Mouse (Mus musculus): Measurements from ENCODE around the gene Gdf3.

DNA sequence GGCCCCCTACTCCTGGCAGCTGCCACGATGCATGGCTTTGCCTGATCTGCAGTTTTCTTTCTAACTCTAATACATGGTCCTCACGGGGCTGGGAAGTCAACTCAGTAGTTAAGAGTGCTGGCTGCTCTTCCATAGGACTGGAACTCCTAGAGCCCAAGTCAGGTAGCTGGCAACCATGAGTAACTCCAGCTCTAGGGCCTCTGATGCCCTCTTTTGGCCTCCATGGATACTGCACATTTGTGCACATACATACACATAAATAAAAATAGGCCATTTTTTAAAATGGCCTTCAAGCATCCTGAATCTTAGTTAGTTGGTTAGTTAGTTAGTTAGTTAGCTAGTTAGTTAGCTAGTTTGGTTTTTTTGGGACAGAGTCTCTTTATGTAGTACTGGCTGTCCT lies 17.0 kb downstream of the Gdf3 start:
- TF ChIP-seq CTCF (IDR thresholded peaks at IDR 0.05): peak; percentile 23; the same call in 1 of the 2 replicates
- no peak for TF ChIP-seq POLR2A (IDR thresholded peaks at IDR 0.05; ENCODE audit: insufficient read depth, low read depth, low read length)
- no peak for TF ChIP-seq EP300 (IDR thresholded peaks at IDR 0.05; ENCODE audit: insufficient read depth, low read depth, low read length)
